Mouse (Mus musculus): ENCODE data around the gene Flt3l. TPM values are rescaled to one million over a fixed set of nuclear protein-coding genes. Genes with fewer than 3 reads are reported as not detected.

The Flt3l gene
- polyA plus RNA-seq, 1 experiment from 2014 or later: 2.5 TPM

GRCm38 (mm10) chr7:45081016-45081415 is 55.2 kb downstream of the Flt3l start:
- H3K9ac ChIP-seq (ENCODE audit: low read depth, low read length): no peak overlapping the region
- peaks cover 27% of the 10 kb centered on the region for H3K36me3 ChIP-seq (ENCODE audit: control insufficient read depth, insufficient read depth, low read length)
- no peaks in the 10 kb centered on the region; the same call in 1 of the 2 replicates for H3K9me3 ChIP-seq (replicated peaks; ENCODE audit: control insufficient read depth, low read length)
- H3K27me3 ChIP-seq (ENCODE audit: control insufficient read depth, insufficient read depth, low read length): no peaks in the 10 kb centered on the region
- no peak overlapping the region for H3K4me3 ChIP-seq (ENCODE audit: low read depth, low read length)
- ATAC-seq (replicated peaks; ENCODE audit: insufficient number of reproducible peaks, low FRiP score, low TSS enrichment): no peak
- H3K27ac ChIP-seq (ENCODE audit: low read depth, low read length): no peak overlapping the region
- no peaks in the 10 kb centered on the region; the same call in 1 of the 2 replicates for H3K4me1 ChIP-seq (ENCODE audit: control insufficient read depth, insufficient read depth, low read length)
- 51% methylated on average over 5 of the region's 5 CpGs for WGBS (ENCODE audit: insufficient replicate concordance)
- no peak overlapping the region for H3K4me2 ChIP-seq

GRCm38 (mm10) chr7:45079856-45080255 is 56.4 kb downstream of the Flt3l start:
- H3K27me3 ChIP-seq (ENCODE audit: control insufficient read depth, insufficient read depth, low read length): no peaks in the 10 kb centered on the region
- WGBS (ENCODE audit: insufficient replicate concordance): under 1% methylated on average over 10 of the region's 10 CpGs
- no peak for ATAC-seq (replicated peaks; ENCODE audit: insufficient number of reproducible peaks, low FRiP score, low TSS enrichment)

More at GRCm38 (mm10) chr7:45079856-45080255, 56.4 kb downstream of the Flt3l start:
- Histone ChIP-seq H3K4me1 (ENCODE audit: control insufficient read depth, insufficient read depth, low read length) (peaks cover 12% of the 10 kb centered on the region), H3K9ac (ENCODE audit: low read depth, low read length) (no peak overlapping the region), H3K27ac (ENCODE audit: low read depth, low read length) (no peak overlapping the region), H3K4me2 (no peak overlapping the region), H3K36me3 (ENCODE audit: control insufficient read depth, insufficient read depth, low read length) (peaks cover 20% of the 10 kb centered on the region), H3K4me3 (ENCODE audit: low read depth, low read length) (no peak overlapping the region), H3K9me3 (replicated peaks; ENCODE audit: control insufficient read depth, low read length) (no peaks in the 10 kb centered on the region; the same call in 1 of the 2 replicates)

MicroRNAs encoded within 50 kb of the gene (microRNA counts, 519-probe panel; counts per million panel counts)
- microRNA mmu-miR-150: 32.2 counts per million

Small RNA genes within 50 kb of the gene (microRNA-seq; reads per million reads assigned to microRNA genes)
- gene Mir150 (ENCODE audit: borderline number of aligned reads) (16.1 reads per million, percentile 48 among the genes with 10 or more reads in this experiment), gene Mir5121 (ENCODE audit: borderline number of aligned reads) (112 reads per million, percentile 65 among the genes with 10 or more reads in this experiment), gene Mir7055 (ENCODE audit: borderline number of aligned reads) (not detected)

Other genes with a start within 250 kb of the Flt3l start
- 47.3 and 51.9 TPM in 2 replicates for gene Med25, start 243.7 kb downstream of the Flt3l start, polyA plus RNA-seq (2014; fragmentation: Nextera tagmentation; extraction: Ambion mirVana)
- 12.2 and 12.8 TPM in 2 replicates for gene Fuz, start 240.4 kb downstream of the Flt3l start, polyA plus RNA-seq (2014; fragmentation: Nextera tagmentation; extraction: Ambion mirVana)
- gene Ap2a1, start 206.9 kb downstream of the Flt3l start, polyA plus RNA-seq (2014; fragmentation: Nextera tagmentation; extraction: Ambion mirVana): 69.1 and 77.3 TPM in 2 replicates
- gene Tsks, start 193.2 kb downstream of the Flt3l start, polyA plus RNA-seq (2014; fragmentation: Nextera tagmentation; extraction: Ambion mirVana): not detected in 2 replicates
- gene Cpt1c, start 161.6 kb downstream of the Flt3l start, polyA plus RNA-seq (2014; fragmentation: Nextera tagmentation; extraction: Ambion mirVana): 10.0 and 10.5 TPM in 2 replicates
- gene Prmt1, start 149.9 kb downstream of the Flt3l start, polyA plus RNA-seq (2014; fragmentation: Nextera tagmentation; extraction: Ambion mirVana): 179 and 194 TPM in 2 replicates
- 57.3 and 61.4 TPM in 2 replicates for gene Irf3, start 138.8 kb downstream of the Flt3l start, polyA plus RNA-seq (2014; fragmentation: Nextera tagmentation; extraction: Ambion mirVana)
- gene Bcl2l12, start 137.7 kb downstream of the Flt3l start, polyA plus RNA-seq (2014; fragmentation: Nextera tagmentation; extraction: Ambion mirVana): 41.0 and 43.2 TPM in 2 replicates
- 37.9 and 42.5 TPM in 2 replicates for gene Scaf1, start 120.1 kb downstream of the Flt3l start, polyA plus RNA-seq (2014; fragmentation: Nextera tagmentation; extraction: Ambion mirVana)
- gene Rras, start 118.5 kb downstream of the Flt3l start, polyA plus RNA-seq (2014; fragmentation: Nextera tagmentation; extraction: Ambion mirVana): 74.4 and 76.1 TPM in 2 replicates
- gene Prr12, start 83.6 kb downstream of the Flt3l start, polyA plus RNA-seq (2014; fragmentation: Nextera tagmentation; extraction: Ambion mirVana): 7.9 and 12.1 TPM in 2 replicates
- gene Nosip, start 74.0 kb downstream of the Flt3l start, polyA plus RNA-seq (2014; fragmentation: Nextera tagmentation; extraction: Ambion mirVana): 54.2 and 58.9 TPM in 2 replicates
- gene Prrg2, start 73.8 kb downstream of the Flt3l start, polyA plus RNA-seq (2014; fragmentation: Nextera tagmentation; extraction: Ambion mirVana): 11.7 and 13.3 TPM in 2 replicates
- gene Rcn3, start 44.2 kb downstream of the Flt3l start, polyA plus RNA-seq (2014; fragmentation: Nextera tagmentation; extraction: Ambion mirVana): 339 and 341 TPM in 2 replicates
- 15.1 and 20.5 TPM in 2 replicates for gene Fcgrt, start 32.6 kb downstream of the Flt3l start, polyA plus RNA-seq (2014; fragmentation: Nextera tagmentation; extraction: Ambion mirVana)
- gene Rps11, start 12.0 kb downstream of the Flt3l start, polyA plus RNA-seq (2014; fragmentation: Nextera tagmentation; extraction: Ambion mirVana): 1,168 and 1,305 TPM in 2 replicates
- gene Rpl13a, start 7.7 kb downstream of the Flt3l start, polyA plus RNA-seq (2014; fragmentation: Nextera tagmentation; extraction: Ambion mirVana): 981 and 1,056 TPM in 2 replicates
- gene Gm45713, start 201 bp downstream of the Flt3l start, polyA plus RNA-seq (2014; fragmentation: Nextera tagmentation; extraction: Ambion mirVana): 0.21 TPM in 2 replicates
- gene Pih1d1, start 17.9 kb upstream of the Flt3l start, polyA plus RNA-seq (2014; fragmentation: Nextera tagmentation; extraction: Ambion mirVana): 99.1 and 99.6 TPM in 2 replicates
- 28.7 and 28.9 TPM in 2 replicates for gene Aldh16a1, start 18.2 kb upstream of the Flt3l start, polyA plus RNA-seq (2014; fragmentation: Nextera tagmentation; extraction: Ambion mirVana)
- gene Slc17a7, start 27.5 kb upstream of the Flt3l start, polyA plus RNA-seq (2014; fragmentation: Nextera tagmentation; extraction: Ambion mirVana): 3.0 and 3.7 TPM in 2 replicates
- gene Gfy, start 43.1 kb upstream of the Flt3l start, polyA plus RNA-seq (2014; fragmentation: Nextera tagmentation; extraction: Ambion mirVana): not detected in 2 replicates
- 0.68 TPM in 1 of 2 replicates, not detected in the other for gene Pth2, start 44.6 kb upstream of the Flt3l start, polyA plus RNA-seq (2014; fragmentation: Nextera tagmentation; extraction: Ambion mirVana)
- 0.39 and 0.70 TPM in 2 replicates for gene Ccdc155, start 68.5 kb upstream of the Flt3l start, polyA plus RNA-seq (2014; fragmentation: Nextera tagmentation; extraction: Ambion mirVana)
- gene Dkkl1, start 75.7 kb upstream of the Flt3l start, polyA plus RNA-seq (2014; fragmentation: Nextera tagmentation; extraction: Ambion mirVana): 1.9 and 2.4 TPM in 2 replicates
- 129 and 131 TPM in 2 replicates for gene Tead2, start 79.3 kb upstream of the Flt3l start, polyA plus RNA-seq (2014; fragmentation: Nextera tagmentation; extraction: Ambion mirVana)
- 2.1 and 2.2 TPM in 2 replicates for gene Cd37, start 102.7 kb upstream of the Flt3l start, polyA plus RNA-seq (2014; fragmentation: Nextera tagmentation; extraction: Ambion mirVana)
- gene Slc6a16, start 104.7 kb upstream of the Flt3l start, polyA plus RNA-seq (2014; fragmentation: Nextera tagmentation; extraction: Ambion mirVana): 0.32 and 0.47 TPM in 2 replicates
- gene Slc6a21, start 141.1 kb upstream of the Flt3l start, polyA plus RNA-seq (2014; fragmentation: Nextera tagmentation; extraction: Ambion mirVana): not detected in 2 replicates
- 7.0 and 9.8 TPM in 2 replicates for gene Trpm4, start 197.3 kb upstream of the Flt3l start, polyA plus RNA-seq (2014; fragmentation: Nextera tagmentation; extraction: Ambion mirVana)
- gene Hrc, start 198.9 kb upstream of the Flt3l start, polyA plus RNA-seq (2014; fragmentation: Nextera tagmentation; extraction: Ambion mirVana): 24.3 and 30.1 TPM in 2 replicates
- gene Ppfia3, start 230.6 kb upstream of the Flt3l start, polyA plus RNA-seq (2014; fragmentation: Nextera tagmentation; extraction: Ambion mirVana): 2.0 and 3.7 TPM in 2 replicates
- gene Lin7b, start 234.2 kb upstream of the Flt3l start, polyA plus RNA-seq (2014; fragmentation: Nextera tagmentation; extraction: Ambion mirVana): 1.6 and 1.7 TPM in 2 replicates

Data from heart, embryonic 11.5 days (tissue).